Mouse (Mus musculus): ENCODE data around the gene Dnajb5. TPM values are rescaled to one million over a fixed set of nuclear protein-coding genes. Genes with fewer than 3 reads are reported as not detected.
A peak's percentile ranks its signal among the peaks of the same experiment; 100 is the strongest.

Gene Dnajb5
- polyA plus RNA-seq, 1 experiment, result 5.3 TPM

- no peak overlapping the region for H3ac ChIP-seq (ENCODE audit: control insufficient read depth, insufficient read length, low read depth)
- no peak overlapping the region for H3K4me3 ChIP-seq (ENCODE audit: insufficient read depth, poor library complexity, severe bottlenecking)
- H3K79me2 ChIP-seq (ENCODE audit: control insufficient read depth, insufficient read depth), result no peaks in the 10 kb centered on the region
- H3K27me3 ChIP-seq (ENCODE audit: control insufficient read depth, insufficient read depth, insufficient read length), result peaks cover 45% of the 10 kb centered on the region
- no peaks in the 10 kb centered on the region for H3K79me3 ChIP-seq (ENCODE audit: low read depth)
- TF ChIP-seq MAX (IDR thresholded peaks at IDR 0.05) (no peak), FOSL1 (IDR thresholded peaks at IDR 0.05; ENCODE audit: insufficient read depth, low read length, poor library complexity, severe bottlenecking) (no peak), MYOD1 (IDR thresholded peaks at IDR 0.05; ENCODE audit: control insufficient read depth, insufficient read length, low read depth) (no peak), CEBPB (IDR thresholded peaks at IDR 0.05; ENCODE audit: low read depth) (no peak), CTCF (IDR thresholded peaks at IDR 0.05; ENCODE audit: control insufficient read depth, insufficient read depth, insufficient read length) (no peak), USF1 (IDR thresholded peaks at IDR 0.05; ENCODE audit: low read depth) (no peak), MYOG (IDR thresholded peaks at IDR 0.05; ENCODE audit: control insufficient read depth, extremely low read depth, insufficient read length) (no peak)
- no peaks in the 10 kb centered on the region for H3K36me3 ChIP-seq (ENCODE audit: control insufficient read depth, insufficient read depth)
These were observed 20.7 kb upstream of the Dnajb5 start for GRCm38 (mm10) chr4:42928952-42929351.

- Histone ChIP-seq H3K4me3 (ENCODE audit: insufficient read depth, poor library complexity, severe bottlenecking) (no peak overlapping the region), H3ac (ENCODE audit: control insufficient read depth, insufficient read length, low read depth) (no peak overlapping the region), H3K79me2 (ENCODE audit: control insufficient read depth, insufficient read depth) (no peaks in the 10 kb centered on the region), H3K79me3 (ENCODE audit: low read depth) (no peaks in the 10 kb centered on the region), H3K27me3 (ENCODE audit: control insufficient read depth, insufficient read depth, insufficient read length) (peaks cover 59% of the 10 kb centered on the region), H3K36me3 (ENCODE audit: control insufficient read depth, insufficient read depth) (no peaks in the 10 kb centered on the region)
- TF ChIP-seq USF1 (IDR thresholded peaks at IDR 0.05; ENCODE audit: low read depth) (no peak), MYOG (IDR thresholded peaks at IDR 0.05; ENCODE audit: control insufficient read depth, extremely low read depth, insufficient read length) (no peak), CEBPB (IDR thresholded peaks at IDR 0.05; ENCODE audit: low read depth) (no peak), FOSL1 (IDR thresholded peaks at IDR 0.05; ENCODE audit: insufficient read depth, low read length, poor library complexity, severe bottlenecking) (no peak), MAX (IDR thresholded peaks at IDR 0.05) (no peak), MYOD1 (IDR thresholded peaks at IDR 0.05; ENCODE audit: control insufficient read depth, insufficient read length, low read depth) (no peak), CTCF (IDR thresholded peaks at IDR 0.05; ENCODE audit: control insufficient read depth, insufficient read depth, insufficient read length) (no peak)
These were observed 17.2 kb upstream of the Dnajb5 start for GRCm38 (mm10) chr4:42932229-42932969.

GRCm38 (mm10) chr4:42933630-42934029, 16.0 kb upstream of the Dnajb5 start:
- Histone ChIP-seq H3K36me3 (ENCODE audit: control insufficient read depth, insufficient read depth) (no peaks in the 10 kb centered on the region), H3ac (ENCODE audit: control insufficient read depth, insufficient read length, low read depth) (no peak overlapping the region), H3K4me3 (ENCODE audit: insufficient read depth, poor library complexity, severe bottlenecking) (no peak overlapping the region), H3K79me3 (ENCODE audit: low read depth) (no peaks in the 10 kb centered on the region), H3K79me2 (ENCODE audit: control insufficient read depth, insufficient read depth) (no peaks in the 10 kb centered on the region), H3K27me3 (ENCODE audit: control insufficient read depth, insufficient read depth, insufficient read length) (peaks cover 72% of the 10 kb centered on the region)
- TF ChIP-seq USF1 (IDR thresholded peaks at IDR 0.05; ENCODE audit: low read depth), result no peak
- TF ChIP-seq MYOG (IDR thresholded peaks at IDR 0.05; ENCODE audit: control insufficient read depth, extremely low read depth, insufficient read length), result no peak
- TF ChIP-seq CEBPB (IDR thresholded peaks at IDR 0.05; ENCODE audit: low read depth), result no peak
- no peak for TF ChIP-seq MAX (IDR thresholded peaks at IDR 0.05)
- no peak for TF ChIP-seq CTCF (IDR thresholded peaks at IDR 0.05; ENCODE audit: control insufficient read depth, insufficient read depth, insufficient read length)
- TF ChIP-seq FOSL1 (IDR thresholded peaks at IDR 0.05; ENCODE audit: insufficient read depth, low read length, poor library complexity, severe bottlenecking), result no peak
- TF ChIP-seq MYOD1 (IDR thresholded peaks at IDR 0.05; ENCODE audit: control insufficient read depth, insufficient read length, low read depth), result no peak

- Histone ChIP-seq H3K79me3 (ENCODE audit: low read depth) (no peaks in the 10 kb centered on the region), H3K27me3 (ENCODE audit: control insufficient read depth, insufficient read depth, insufficient read length) (peaks cover 31% of the 10 kb centered on the region), H3ac (ENCODE audit: control insufficient read depth, insufficient read length, low read depth) (no peak overlapping the region), H3K36me3 (ENCODE audit: control insufficient read depth, insufficient read depth) (no peaks in the 10 kb centered on the region), H3K4me3 (ENCODE audit: insufficient read depth, poor library complexity, severe bottlenecking) (no peak overlapping the region), H3K79me2 (ENCODE audit: control insufficient read depth, insufficient read depth) (no peaks in the 10 kb centered on the region)
- peak; percentile 8 for TF ChIP-seq MYOD1 (IDR thresholded peaks at IDR 0.05; ENCODE audit: control insufficient read depth, insufficient read length, low read depth)
- peak; percentile 32 for TF ChIP-seq MAX (IDR thresholded peaks at IDR 0.05)
- TF ChIP-seq CEBPB (IDR thresholded peaks at IDR 0.05; ENCODE audit: low read depth), result no peak
- no peak for TF ChIP-seq CTCF (IDR thresholded peaks at IDR 0.05; ENCODE audit: control insufficient read depth, insufficient read depth, insufficient read length)
- peak; percentile 64 for TF ChIP-seq FOSL1 (IDR thresholded peaks at IDR 0.05; ENCODE audit: insufficient read depth, low read length, poor library complexity, severe bottlenecking)
These were observed 8.2 kb upstream of the Dnajb5 start for GRCm38 (mm10) chr4:42941396-42941795.

GRCm38 (mm10) chr4:42943341-42943740, 6.3 kb upstream of the Dnajb5 start:
- Histone ChIP-seq H3K4me3 (ENCODE audit: insufficient read depth, poor library complexity, severe bottlenecking) (no peak overlapping the region), H3K79me3 (ENCODE audit: low read depth) (no peaks in the 10 kb centered on the region), H3K36me3 (ENCODE audit: control insufficient read depth, insufficient read depth) (no peaks in the 10 kb centered on the region), H3K79me2 (ENCODE audit: control insufficient read depth, insufficient read depth) (no peaks in the 10 kb centered on the region), H3ac (ENCODE audit: control insufficient read depth, insufficient read length, low read depth) (no peak overlapping the region), H3K27me3 (ENCODE audit: control insufficient read depth, insufficient read depth, insufficient read length) (peaks cover 12% of the 10 kb centered on the region)
- TF ChIP-seq CEBPB (IDR thresholded peaks at IDR 0.05; ENCODE audit: low read depth) (no peak), FOSL1 (IDR thresholded peaks at IDR 0.05; ENCODE audit: insufficient read depth, low read length, poor library complexity, severe bottlenecking) (no peak), USF1 (IDR thresholded peaks at IDR 0.05; ENCODE audit: low read depth) (no peak), MYOD1 (IDR thresholded peaks at IDR 0.05; ENCODE audit: control insufficient read depth, insufficient read length, low read depth) (no peak), MAX (IDR thresholded peaks at IDR 0.05) (no peak), MYOG (IDR thresholded peaks at IDR 0.05; ENCODE audit: control insufficient read depth, extremely low read depth, insufficient read length) (no peak), CTCF (IDR thresholded peaks at IDR 0.05; ENCODE audit: control insufficient read depth, insufficient read depth, insufficient read length) (no peak)
